Mouse (Mus musculus) CH12.LX (cell line): ENCODE results near the gene Lamtor2. TPM values are rescaled to one million over a fixed set of nuclear protein-coding genes. Genes with fewer than 3 reads are reported as not detected.
A peak's percentile ranks its signal among the peaks of the same experiment; 100 is the strongest.

ENCODE experiments used
- DNase-seq: peaks from one replicate; pipeline ENCODE4 v3.0.0-alpha.2; 2013; ENCODE audit errors: extremely low read depth
- H3K27ac ChIP-seq: 2 replicates; pipeline ENCODE4 v1.5.1; 2012; ENCODE audit warnings: low read depth, mild to moderate bottlenecking, control low read depth, moderate library complexity; ENCODE audit not compliant: insufficient read depth
- H3K27me3 ChIP-seq: replicated peaks from 2 replicates; pipeline ENCODE3; 2012; ENCODE audit warnings: inconsistent platforms
- H3K36me3 ChIP-seq, 2 experiments: replicated peaks in 1 of 2; 2 replicates each; pipeline versions ENCODE3 to v1.6.1; 2012; ENCODE audit warnings: inconsistent platforms in 1 of 2, low read length in 1 of 2, mild to moderate bottlenecking in 1 of 2, mixed read lengths in 1 of 2, moderate library complexity in 1 of 2; ENCODE audit not compliant: control insufficient read depth in 1 of 2, insufficient read depth in 1 of 2
- H3K4me1 ChIP-seq, 2 experiments: 2 replicates each; pipeline ENCODE4 v1.6.1; 2012; ENCODE audit warnings: inconsistent platforms in 1 of 2, moderate library complexity in 1 of 2; ENCODE audit not compliant: insufficient read depth in 2 of 2, control insufficient read depth in 1 of 2
- H3K4me2 ChIP-seq: 2 replicates; pipeline ENCODE4 v1.6.1; 2012; ENCODE audit warnings: low read depth, mild to moderate bottlenecking, control low read depth; ENCODE audit not compliant: poor library complexity, insufficient read depth, severe bottlenecking
- H3K4me3 ChIP-seq, 3 experiments: fragments of 150-350 bp in 1 of 3; sonication (generic) in 1 of 3; replicated peaks in 1 of 3; 2 replicates each; pipeline versions ENCODE3 to v1.5.1; 2011 to 2012; ENCODE audit warnings: low read depth in 2 of 3, low read length in 2 of 3, mild to moderate bottlenecking in 2 of 3, moderate library complexity in 2 of 3, control low read depth in 1 of 3, improper control_type of control experiment in 1 of 3, inconsistent platforms in 1 of 3, mixed read lengths in 1 of 3; ENCODE audit not compliant: poor library complexity in 1 of 3
- H3K79me2 ChIP-seq: replicated peaks from 2 replicates; pipeline ENCODE4 v1.6.1; 2012; ENCODE audit warnings: mild to moderate bottlenecking, moderate library complexity; ENCODE audit not compliant: control insufficient read depth, poor library complexity, insufficient read depth, severe bottlenecking; ENCODE audit errors: extremely low read depth
- H3K9ac ChIP-seq: 2 replicates; pipeline ENCODE4 v1.6.1; 2012; ENCODE audit warnings: low read depth, mild to moderate bottlenecking, control low read depth, moderate library complexity; ENCODE audit not compliant: insufficient read depth
- H3K9me3 ChIP-seq: replicated peaks from 2 replicates; pipeline ENCODE3; 2012; ENCODE audit warnings: low read length, inconsistent platforms, mixed read lengths
- BHLHE40 ChIP-seq: IDR thresholded peaks from 2 replicates; pipeline ENCODE4 v1.6.1; 2011; ENCODE audit warnings: mild to moderate bottlenecking, low read depth, low read length, improper control_type of control experiment
- CTCF ChIP-seq, 2 experiments: IDR thresholded peaks in 1 of 2; conservative IDR thresholded peaks in 1 of 2; 2 replicates each; pipeline ENCODE4 v1.5.1; 2011 to 2012; ENCODE audit warnings: low read depth in 2 of 2, low read length in 2 of 2, improper control_type of control experiment in 1 of 2, inconsistent platforms in 1 of 2, mild to moderate bottlenecking in 1 of 2, moderate library complexity in 1 of 2
- E2F4 ChIP-seq: IDR thresholded peaks from 2 replicates; pipeline ENCODE4 v1.6.1; 2011; ENCODE audit warnings: low read depth, low read length, improper control_type of control experiment; ENCODE audit not compliant: insufficient replicate concordance
- EP300 ChIP-seq: IDR thresholded peaks from 2 replicates; pipeline ENCODE4 v1.6.1; 2011; ENCODE audit warnings: low read length, improper control_type of control experiment
- ETS1 ChIP-seq: conservative IDR thresholded peaks from 2 replicates; pipeline ENCODE4 v1.6.1; 2012; ENCODE audit warnings: low read depth, mild to moderate bottlenecking, inconsistent platforms, low read length, improper control_type of control experiment, moderate library complexity
- IRF4 ChIP-seq: IDR thresholded peaks from 2 replicates; pipeline ENCODE4 v1.6.1; 2014; ENCODE audit warnings: low read depth, mild to moderate bottlenecking, inconsistent platforms, low read length, improper control_type of control experiment
- JUN ChIP-seq: IDR thresholded peaks from 2 replicates; pipeline ENCODE4 v1.6.1; 2011; ENCODE audit warnings: low read depth, mild to moderate bottlenecking, low read length, improper control_type of control experiment, moderate library complexity; ENCODE audit not compliant: insufficient read depth
- JUND ChIP-seq: conservative IDR thresholded peaks from 2 replicates; pipeline ENCODE4 v1.6.1; 2011; ENCODE audit warnings: low read depth, low read length, improper control_type of control experiment
- KAT2A ChIP-seq: IDR thresholded peaks from 2 replicates; pipeline ENCODE4 v1.6.1; 2012; ENCODE audit warnings: low read length, improper control_type of control experiment, inconsistent platforms; ENCODE audit not compliant: insufficient replicate concordance
- MAFK ChIP-seq: IDR thresholded peaks from 2 replicates; pipeline ENCODE4 v1.6.1; 2011; ENCODE audit warnings: low read length, improper control_type of control experiment; ENCODE audit not compliant: insufficient replicate concordance
- MAX ChIP-seq: IDR thresholded peaks from 2 replicates; pipeline ENCODE4 v1.6.1; 2011; ENCODE audit warnings: low read length, improper control_type of control experiment
- MEF2A ChIP-seq: IDR thresholded peaks from 2 replicates; pipeline ENCODE4 v1.6.1; 2014; ENCODE audit warnings: low read depth, mild to moderate bottlenecking, inconsistent platforms, low read length, improper control_type of control experiment, borderline replicate concordance
- MXI1 ChIP-seq: IDR thresholded peaks from 2 replicates; pipeline ENCODE4 v1.6.1; 2011; ENCODE audit warnings: mild to moderate bottlenecking, low read depth, low read length, improper control_type of control experiment
- MYC ChIP-seq: IDR thresholded peaks from 2 replicates; pipeline ENCODE4 v1.6.1; 2011; ENCODE audit warnings: low read depth, mild to moderate bottlenecking, improper control_type of control experiment, low read length
- NELFE ChIP-seq: IDR thresholded peaks from 2 replicates; pipeline ENCODE4 v1.6.1; 2011; ENCODE audit warnings: low read depth, low read length, improper control_type of control experiment
- NRF1 ChIP-seq: IDR thresholded peaks from 2 replicates; pipeline ENCODE4 v1.6.1; 2014; ENCODE audit warnings: low read depth, mild to moderate bottlenecking, inconsistent platforms, low read length, improper control_type of control experiment, moderate library complexity
- PAX5 ChIP-seq: IDR thresholded peaks from 2 replicates; pipeline ENCODE4 v1.6.1; 2012; ENCODE audit warnings: low read length, inconsistent platforms, mixed read lengths
- POLR2A ChIP-seq: IDR thresholded peaks from 2 replicates; pipeline ENCODE4 v1.6.1; 2011; ENCODE audit warnings: low read depth, mild to moderate bottlenecking, improper control_type of control experiment, low read length
- RCOR1 ChIP-seq: conservative IDR thresholded peaks from 2 replicates; pipeline ENCODE4 v1.6.1; 2012; ENCODE audit warnings: low read depth, mild to moderate bottlenecking, inconsistent platforms, low read length, improper control_type of control experiment
- SIN3A ChIP-seq: IDR thresholded peaks from 2 replicates; pipeline ENCODE4 v1.6.1; 2012; ENCODE audit warnings: low read length, improper control_type of control experiment, inconsistent platforms
- TCF12 ChIP-seq: IDR thresholded peaks from 2 replicates; pipeline ENCODE4 v1.6.1; 2014; ENCODE audit warnings: low read depth, mild to moderate bottlenecking, inconsistent platforms, low read length, improper control_type of control experiment
- UBTF ChIP-seq: IDR thresholded peaks from 2 replicates; pipeline ENCODE4 v1.6.1; 2012; ENCODE audit warnings: low read depth, mild to moderate bottlenecking, inconsistent platforms, low read length, improper control_type of control experiment, moderate library complexity
- USF1 ChIP-seq: IDR thresholded peaks from 2 replicates; pipeline ENCODE4 v1.6.1; 2014; ENCODE audit warnings: low read depth, mild to moderate bottlenecking, inconsistent platforms, low read length, improper control_type of control experiment
- ZC3H11A ChIP-seq: IDR thresholded peaks from 2 replicates; pipeline ENCODE4 v1.6.1; 2012; ENCODE audit warnings: low read depth, mild to moderate bottlenecking, inconsistent platforms, low read length, improper control_type of control experiment
- ZKSCAN1 ChIP-seq: IDR thresholded peaks from 2 replicates; pipeline ENCODE4 v1.6.1; 2012; ENCODE audit warnings: low read depth, inconsistent platforms, low read length, improper control_type of control experiment, borderline replicate concordance
- ZMIZ1 ChIP-seq: IDR thresholded peaks from 2 replicates; pipeline ENCODE4 v1.6.1; 2012; ENCODE audit warnings: low read depth, mild to moderate bottlenecking, inconsistent platforms, low read length, improper control_type of control experiment
- dilution Hi-C: fragments of 300-500 bp; cut with MboI; formaldehyde crosslinking; loops from 2 replicates; pipeline ENCODE4 v1.14.3; 2020; ENCODE audit warnings: low sequenced_read_pairs; ENCODE audit not compliant: extremely low pct_unique_long_range_greater_than_20kb, extremely low pct_ligation_motif_present
- in situ Hi-C: fragments of 300-500 bp; cut with MboI; formaldehyde crosslinking; loops from 3 replicates; pipeline ENCODE4 v1.14.3; 2019; ENCODE audit warnings: low sequenced_read_pairs, low pct_ligation_motif_present, low pct_unique_long_range_greater_than_20kb, mixed read lengths
- polyA plus RNA-seq: library from polyadenylated mRNA; unstranded; fragments of >175 nt; gene quantifications from 2 replicates; pipeline ENCODE4 v1.2.1, GENCODE M21; 2012; ENCODE audit warnings: low read depth; ENCODE audit not compliant: insufficient read length
- total RNA-seq, 2 experiments: library from RNA; depleted of rRNA; stranded (reverse); fragments of 300-350 nt in 1 of 2; fragments of >200 nt in 1 of 2; gene quantifications; 2 replicates each; pipeline ENCODE4 v1.2.3; 2012 to 2014

The Lamtor2 gene
- total and polyA plus RNA-seq, 3 experiments: 44.0 to 96.6 (median 56.0) TPM

GRCm38 (mm10) chr3:88520078-88520477 is 32.8 kb downstream of the Lamtor2 start:
- dilution Hi-C loops: no loop called here
- Histone ChIP-seq H3K79me2 (no peaks in the 10 kb centered on the region), H3K4me2 (no peak overlapping the region), H3K4me3 (peak overlapping the region in 1 of 3 experiments; percentile 6), H3K27me3 (peaks cover 19% of the 10 kb centered on the region), H3K27ac (no peak overlapping the region), H3K9me3 (no peaks in the 10 kb centered on the region), H3K9ac (no peak overlapping the region), H3K36me3 (peaks cover 9 to 22% of the 10 kb centered on the region in 2 experiments), H3K4me1 (peaks cover 25 to 42% of the 10 kb centered on the region in 2 experiments)
- TF ChIP-seq MAFK (no peak), ETS1 (0 out of 2 replicates have a peak, but pooled peaks have one; percentile 24), NRF1 (no peak), NELFE (no peak), ZC3H11A (no peak), ZMIZ1 (no peak), POLR2A (no peak), SIN3A (no peak), EP300 (no peak), IRF4 (peak; percentile 59), JUN (no peak), ZKSCAN1 (no peak), KAT2A (no peak), BHLHE40 (0 out of 2 replicates have a peak, but pooled peaks have one; percentile 16)
- DNase-seq: no peak
- in situ Hi-C loops: loop anchor here (5.0 kb wide), 2 partner anchors 33 to 113 kb away; no protein-coding TSS in a partner anchor

GRCm38 (mm10) chr3:88518411-88518810 is 34.5 kb downstream of the Lamtor2 start:
- Histone ChIP-seq H3K79me2 (no peaks in the 10 kb centered on the region), H3K36me3 (peaks cover 0 to 6% of the 10 kb centered on the region in 2 experiments), H3K27ac (no peak overlapping the region), H3K4me3 (no peak overlapping the region), H3K9me3 (no peaks in the 10 kb centered on the region), H3K4me1 (peaks cover 28 to 59% of the 10 kb centered on the region in 2 experiments), H3K9ac (no peak overlapping the region), H3K4me2 (no peak overlapping the region), H3K27me3 (peaks cover 19% of the 10 kb centered on the region)
- dilution Hi-C loops (no loop called here), in situ Hi-C loops (no loop called here)
- no peak for DNase-seq
- no peak for TF ChIP-seq NELFE

- Histone ChIP-seq H3K4me2 (no peak overlapping the region), H3K27me3 (peaks cover 19% of the 10 kb centered on the region), H3K9ac (no peak overlapping the region), H3K27ac (no peak overlapping the region), H3K9me3 (no peaks in the 10 kb centered on the region), H3K79me2 (no peaks in the 10 kb centered on the region), H3K36me3 (no peaks in the 10 kb centered on the region), H3K4me3 (no peak overlapping the region), H3K4me1 (peaks cover 36 to 65% of the 10 kb centered on the region in 2 experiments)
- dilution Hi-C loops: no loop called here
- DNase-seq: no peak
- TF ChIP-seq E2F4: no peak
- TF ChIP-seq TCF12: no peak
- no peak for TF ChIP-seq RCOR1
- TF ChIP-seq MAX: no peak
- no peak for TF ChIP-seq MEF2A
- TF ChIP-seq ZMIZ1: no peak
- no peak for TF ChIP-seq ETS1
- no peak for TF ChIP-seq USF1
- no peak for TF ChIP-seq POLR2A
- TF ChIP-seq MAFK: no peak
- no peak for TF ChIP-seq NRF1
- TF ChIP-seq PAX5: no peak
- no peak for TF ChIP-seq MXI1
- no peak for TF ChIP-seq MYC
- TF ChIP-seq UBTF: no peak
- no peak for TF ChIP-seq KAT2A
- TF ChIP-seq JUND: no peak
- TF ChIP-seq CTCF (conservative IDR thresholded peaks at IDR 0.05 in 1 of 2, IDR thresholded peaks at IDR 0.05 in 1 of 2; ENCODE audit: low read depth in 2 of 2, low read length in 2 of 2): no peak
- in situ Hi-C loops: no loop called here
Observed at GRCm38 (mm10) chr3:88516407-88516806, 36.5 kb downstream of the Lamtor2 start.
